Mouse (Mus musculus): ENCODE data around the gene Fchsd2. TPM values are rescaled to one million over a fixed set of nuclear protein-coding genes. Genes with fewer than 3 reads are reported as not detected.

The Fchsd2 gene
- polyA plus RNA-seq, 1 experiment from 2014 or later, result 33.2 TPM

DNA sequence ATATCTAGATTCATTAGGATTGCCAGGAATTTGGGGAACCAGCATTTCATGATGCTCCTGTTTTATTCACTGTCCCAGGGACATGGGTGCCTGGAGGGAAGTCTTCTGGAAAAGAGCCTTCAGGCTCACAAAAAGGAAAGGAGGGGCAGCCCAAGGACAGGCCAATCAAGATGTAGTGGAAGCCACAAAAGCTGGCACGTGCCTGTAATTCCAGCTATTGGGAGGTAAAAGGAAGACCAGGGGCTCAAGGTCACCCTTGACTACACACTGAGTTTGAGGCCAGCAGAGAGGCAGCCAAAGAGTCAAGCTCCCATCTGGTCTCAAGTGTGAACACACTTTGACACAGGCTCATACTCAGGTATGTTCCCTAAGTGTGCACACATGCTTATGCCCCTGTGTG lies 202.8 kb downstream of the Fchsd2 start:
- ATAC-seq (replicated peaks; ENCODE audit: low FRiP score) (no peak), DNase-seq (ENCODE audit: low spot score) (no peak)
- Histone ChIP-seq H3K27me3 (ENCODE audit: control insufficient read depth, insufficient read depth, low read length) (peaks cover 9% of the 10 kb centered on the region), H3K27ac (ENCODE audit: low read depth, low read length) (no peak overlapping the region), H3K9ac (ENCODE audit: low read length) (no peak overlapping the region), H3K9me3 (ENCODE audit: control insufficient read depth, low read length) (no peaks in the 10 kb centered on the region), H3K4me2 (ENCODE audit: low read depth, low read length, severe bottlenecking) (no peak overlapping the region), H3K4me1 (replicated peaks; ENCODE audit: control insufficient read depth, insufficient read depth, low read length) (peaks cover 6% of the 10 kb centered on the region), H3K4me3 (ENCODE audit: low read depth, low read length) (no peak overlapping the region), H3K36me3 (ENCODE audit: control insufficient read depth, insufficient read depth, low read length) (no peaks in the 10 kb centered on the region)
- 71% methylated on average over 1 of the region's 1 CpGs for WGBS

DNA sequence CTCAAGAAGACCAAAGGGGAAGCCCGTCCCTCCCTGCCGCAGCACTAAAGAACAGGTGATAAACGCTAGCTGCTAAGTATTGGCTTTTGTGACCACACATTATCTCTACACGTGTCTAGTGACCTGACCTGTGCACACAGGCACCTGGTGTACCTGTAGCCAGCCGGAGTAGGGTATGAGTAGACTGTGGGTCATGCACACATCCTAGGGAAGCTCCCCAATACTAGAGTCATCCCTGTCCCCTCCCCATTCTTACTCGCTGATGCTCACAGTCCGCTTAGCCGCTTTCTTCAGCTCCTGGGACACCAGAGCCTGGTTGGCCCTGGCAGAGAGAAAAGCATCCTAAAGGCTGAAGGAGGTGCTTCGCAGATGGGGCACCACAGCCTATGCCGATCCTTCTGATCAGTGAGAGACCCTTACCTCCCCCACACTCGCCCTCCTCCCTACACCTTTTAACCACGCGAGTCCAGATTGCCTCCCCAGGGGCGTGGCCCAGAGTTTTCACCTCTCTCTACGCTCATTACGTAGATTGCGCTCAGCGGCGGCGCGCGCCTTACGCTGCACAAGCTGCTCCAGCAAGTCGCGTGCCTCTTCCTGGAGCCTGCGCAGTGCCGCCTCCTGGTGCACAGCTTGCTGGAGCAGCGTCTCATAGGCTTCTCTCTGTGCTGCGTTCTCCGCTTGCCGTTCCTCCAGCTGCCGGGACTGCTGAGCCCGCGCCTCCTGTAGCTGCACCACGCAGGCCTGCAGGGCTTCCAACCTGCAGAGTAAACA lies 203.8 kb downstream of the Fchsd2 start:
- peak overlapping the region; percentile 62 for H3K4me2 ChIP-seq (ENCODE audit: low read depth, low read length, severe bottlenecking)
- peaks cover 8% of the 10 kb centered on the region for H3K4me1 ChIP-seq (replicated peaks; ENCODE audit: control insufficient read depth, insufficient read depth, low read length)
- ATAC-seq (replicated peaks; ENCODE audit: low FRiP score), result peak; percentile 68
- H3K36me3 ChIP-seq (ENCODE audit: control insufficient read depth, insufficient read depth, low read length), result no peaks in the 10 kb centered on the region
- H3K9me3 ChIP-seq (ENCODE audit: control insufficient read depth, low read length), result no peaks in the 10 kb centered on the region
- H3K9ac ChIP-seq (ENCODE audit: low read length), result peak overlapping the region; percentile 54
- peak; percentile 90 for DNase-seq (ENCODE audit: low spot score)
- H3K4me3 ChIP-seq (ENCODE audit: low read depth, low read length), result peak overlapping the region; percentile 25
- WGBS, result 10% methylated on average over 35 of the region's 35 CpGs
- no peak overlapping the region for H3K27ac ChIP-seq (ENCODE audit: low read depth, low read length)
- H3K27me3 ChIP-seq (ENCODE audit: control insufficient read depth, insufficient read depth, low read length), result peaks cover 9% of the 10 kb centered on the region

DNA sequence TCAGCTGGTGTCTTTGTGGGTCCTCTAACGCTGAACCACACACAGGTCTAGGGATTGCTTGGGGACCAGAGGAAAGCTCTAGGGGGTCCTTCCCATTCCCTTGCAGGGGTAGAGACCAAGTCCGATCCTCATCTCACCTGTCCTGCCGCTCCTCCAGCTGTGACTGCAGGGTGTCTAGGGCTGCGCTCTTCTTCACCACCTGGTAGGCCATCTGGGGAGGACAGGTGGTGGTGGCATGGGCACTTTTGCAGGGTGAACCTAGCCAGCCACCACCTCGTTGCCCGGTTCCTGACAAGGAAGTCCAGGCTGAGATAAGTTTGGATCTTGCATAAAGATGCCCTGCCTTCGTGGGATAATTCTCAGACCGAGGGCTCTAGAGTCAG lies 204.4 kb downstream of the Fchsd2 start:
- ATAC-seq (replicated peaks; ENCODE audit: low FRiP score), result peak; percentile 22
- Histone ChIP-seq H3K27me3 (ENCODE audit: control insufficient read depth, insufficient read depth, low read length) (peaks cover 9% of the 10 kb centered on the region), H3K36me3 (ENCODE audit: control insufficient read depth, insufficient read depth, low read length) (no peaks in the 10 kb centered on the region), H3K4me2 (ENCODE audit: low read depth, low read length, severe bottlenecking) (peak overlapping the region; percentile 62), H3K27ac (ENCODE audit: low read depth, low read length) (no peak overlapping the region), H3K9me3 (ENCODE audit: control insufficient read depth, low read length) (no peaks in the 10 kb centered on the region), H3K4me1 (replicated peaks; ENCODE audit: control insufficient read depth, insufficient read depth, low read length) (peaks cover 8% of the 10 kb centered on the region), H3K9ac (ENCODE audit: low read length) (peak overlapping the region; percentile 54), H3K4me3 (ENCODE audit: low read depth, low read length) (peak overlapping the region; percentile 25)
- 20% methylated on average over 8 of the region's 8 CpGs for WGBS
- DNase-seq (ENCODE audit: low spot score), result no peak

DNA sequence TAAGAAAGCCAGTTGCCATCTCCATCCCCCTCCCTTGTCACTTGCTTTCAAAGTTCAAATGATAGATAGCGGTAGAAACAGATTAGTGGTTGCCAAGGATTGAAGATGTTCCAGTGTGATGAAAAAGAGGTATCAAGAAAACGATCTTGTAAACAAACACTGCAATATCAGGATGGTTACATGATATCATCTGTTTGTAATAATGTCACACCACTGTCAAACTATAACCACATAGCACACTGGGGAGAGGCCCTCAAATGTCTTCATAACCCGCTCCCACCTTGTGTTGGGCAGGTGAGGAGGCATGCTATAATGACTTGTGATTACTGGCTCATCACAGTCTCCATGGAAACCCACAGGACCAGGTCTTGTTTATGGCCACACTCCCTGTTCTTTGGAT lies 205.7 kb downstream of the Fchsd2 start:
- no peak for ATAC-seq (replicated peaks; ENCODE audit: low FRiP score)
- Histone ChIP-seq H3K9me3 (ENCODE audit: control insufficient read depth, low read length) (no peaks in the 10 kb centered on the region), H3K4me2 (ENCODE audit: low read depth, low read length, severe bottlenecking) (no peak overlapping the region), H3K27me3 (ENCODE audit: control insufficient read depth, insufficient read depth, low read length) (peaks cover 9% of the 10 kb centered on the region), H3K4me1 (replicated peaks; ENCODE audit: control insufficient read depth, insufficient read depth, low read length) (peaks cover 14% of the 10 kb centered on the region), H3K36me3 (ENCODE audit: control insufficient read depth, insufficient read depth, low read length) (no peaks in the 10 kb centered on the region), H3K27ac (ENCODE audit: low read depth, low read length) (no peak overlapping the region), H3K9ac (ENCODE audit: low read length) (no peak overlapping the region), H3K4me3 (ENCODE audit: low read depth, low read length) (no peak overlapping the region)
- DNase-seq (ENCODE audit: low spot score), result no peak
- WGBS, result 85% methylated on average over 3 of the region's 3 CpGs

DNA sequence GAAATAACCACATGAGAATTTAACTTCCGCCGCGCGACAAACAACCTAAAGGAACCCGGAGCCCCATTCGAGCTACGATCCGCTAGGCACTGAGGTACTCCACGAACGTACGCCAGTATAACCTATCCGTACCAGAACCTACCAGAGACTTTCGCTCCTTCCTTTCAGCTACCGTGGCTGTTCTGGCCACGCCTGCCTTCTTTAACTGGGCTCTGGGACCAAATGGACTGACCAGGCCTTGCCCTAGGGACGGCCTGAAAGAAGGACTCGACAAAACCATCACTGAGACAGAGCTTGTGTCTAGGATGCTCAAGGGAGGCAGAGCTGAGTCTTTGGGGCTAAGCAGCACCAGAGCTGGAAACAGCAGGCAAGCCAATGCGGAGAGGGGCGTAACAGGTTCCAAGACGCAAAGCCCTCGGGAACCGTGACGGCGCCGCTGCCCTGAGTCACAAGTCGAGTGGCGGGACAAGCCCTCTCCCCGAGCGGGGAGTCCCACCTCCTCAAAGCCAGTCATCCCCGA lies 208.8 kb downstream of the Fchsd2 start:
- Histone ChIP-seq H3K36me3 (ENCODE audit: control insufficient read depth, insufficient read depth, low read length) (no peaks in the 10 kb centered on the region), H3K27ac (ENCODE audit: low read depth, low read length) (0 out of 2 replicates have a peak overlapping the region, but pooled peaks have one; percentile 20), H3K4me1 (replicated peaks; ENCODE audit: control insufficient read depth, insufficient read depth, low read length) (peaks cover 12% of the 10 kb centered on the region), H3K4me3 (ENCODE audit: low read depth, low read length) (peak overlapping the region; percentile 63), H3K9ac (ENCODE audit: low read length) (peak overlapping the region; percentile 64), H3K4me2 (ENCODE audit: low read depth, low read length, severe bottlenecking) (peak overlapping the region; percentile 63), H3K27me3 (ENCODE audit: control insufficient read depth, insufficient read depth, low read length) (peaks cover 9% of the 10 kb centered on the region), H3K9me3 (ENCODE audit: control insufficient read depth, low read length) (no peaks in the 10 kb centered on the region)
- WGBS, result under 1% methylated on average over 30 of the region's 30 CpGs
- ATAC-seq (replicated peaks; ENCODE audit: low FRiP score), result no peak
- DNase-seq (ENCODE audit: low spot score), result no peak

DNA sequence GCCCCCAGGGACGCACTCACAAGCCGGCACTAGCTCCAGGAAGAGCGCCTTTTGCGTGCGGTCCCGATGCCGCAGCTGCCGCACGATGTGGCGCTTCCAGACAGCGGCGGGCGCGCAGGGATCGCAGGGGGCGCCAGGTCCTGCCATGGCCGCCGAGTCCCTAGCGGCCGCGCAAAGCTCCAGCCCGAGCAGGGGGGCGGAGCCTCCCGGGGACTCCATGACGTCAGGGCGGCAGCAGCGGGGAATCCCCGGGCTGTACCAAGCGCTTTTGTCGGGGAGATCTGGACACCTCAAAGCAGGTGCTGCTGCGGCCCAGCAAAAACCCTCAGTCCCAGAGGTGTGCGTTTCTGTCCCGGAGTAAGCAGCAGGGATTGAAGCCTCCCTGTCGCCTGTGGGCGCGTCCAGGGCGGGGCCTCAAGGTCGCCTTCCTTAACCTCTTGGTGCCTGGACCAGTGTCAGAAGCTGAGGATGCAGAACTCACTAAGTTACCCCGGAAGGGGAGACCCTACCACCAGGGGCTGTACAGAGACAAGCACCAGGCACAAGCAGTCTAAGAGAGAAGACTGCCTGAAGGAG lies 209.3 kb downstream of the Fchsd2 start, which contains the start of gene Atg16l2:
Atg16l2 (minus strand) TSS at position 371 of the 576 bp plus-strand sequence.
- H3K9me3 ChIP-seq (ENCODE audit: control insufficient read depth, low read length), result no peaks in the 10 kb centered on the region
- H3K27ac ChIP-seq (ENCODE audit: low read depth, low read length), result 0 out of 2 replicates have a peak within 1 kb of the TSS, but pooled peaks have one; percentile 20
- no peaks in the 10 kb centered on the region for H3K36me3 ChIP-seq (ENCODE audit: control insufficient read depth, insufficient read depth, low read length)
- H3K27me3 ChIP-seq (ENCODE audit: control insufficient read depth, insufficient read depth, low read length), result peaks cover 9% of the 10 kb centered on the region
- H3K4me3 ChIP-seq (ENCODE audit: low read depth, low read length), result peak within 1 kb of the TSS; percentile 63
- DNase-seq (ENCODE audit: low spot score), result peak; percentile 97
- peaks cover 10% of the 10 kb centered on the region for H3K4me1 ChIP-seq (replicated peaks; ENCODE audit: control insufficient read depth, insufficient read depth, low read length)
- H3K9ac ChIP-seq (ENCODE audit: low read length), result peak within 1 kb of the TSS; percentile 64
- WGBS, result under 1% methylated on average over 39 of the region's 39 CpGs
- H3K4me2 ChIP-seq (ENCODE audit: low read depth, low read length, severe bottlenecking), result peak within 1 kb of the TSS; percentile 63
- peak; percentile 97 for ATAC-seq (replicated peaks; ENCODE audit: low FRiP score)

DNA sequence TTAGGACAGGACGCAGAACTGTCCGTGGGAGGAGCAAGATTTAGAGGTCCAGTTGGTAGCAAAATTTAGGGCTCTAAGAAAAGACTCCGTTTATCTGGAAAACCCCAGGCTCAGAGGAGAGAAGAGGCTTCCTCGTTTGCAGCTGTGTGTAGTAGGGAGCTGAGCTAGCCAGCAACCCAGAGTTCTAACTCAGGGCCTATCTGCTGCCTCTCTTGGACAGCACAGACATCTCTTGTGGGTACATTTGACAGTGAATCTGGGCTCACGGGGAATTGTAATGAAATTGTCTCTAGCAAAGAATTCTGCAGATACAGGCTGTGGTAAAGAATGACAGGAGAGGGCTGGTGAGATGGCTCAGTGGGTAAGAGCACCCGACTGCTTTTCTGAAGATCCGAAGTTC lies 210.0 kb downstream of the Fchsd2 start:
- Histone ChIP-seq H3K4me2 (ENCODE audit: low read depth, low read length, severe bottlenecking) (peak overlapping the region; percentile 63), H3K4me1 (replicated peaks; ENCODE audit: control insufficient read depth, insufficient read depth, low read length) (peaks cover 8% of the 10 kb centered on the region; the same call in 1 of the 2 replicates), H3K9me3 (ENCODE audit: control insufficient read depth, low read length) (no peaks in the 10 kb centered on the region), H3K27ac (ENCODE audit: low read depth, low read length) (no peak overlapping the region), H3K4me3 (ENCODE audit: low read depth, low read length) (peak overlapping the region; percentile 63), H3K27me3 (ENCODE audit: control insufficient read depth, insufficient read depth, low read length) (peaks cover 4% of the 10 kb centered on the region), H3K9ac (ENCODE audit: low read length) (peak overlapping the region; percentile 64), H3K36me3 (ENCODE audit: control insufficient read depth, insufficient read depth, low read length) (no peaks in the 10 kb centered on the region)
- no peak for DNase-seq (ENCODE audit: low spot score)
- 22% methylated on average over 7 of the region's 7 CpGs for WGBS
- no peak for ATAC-seq (replicated peaks; ENCODE audit: low FRiP score)

DNA sequence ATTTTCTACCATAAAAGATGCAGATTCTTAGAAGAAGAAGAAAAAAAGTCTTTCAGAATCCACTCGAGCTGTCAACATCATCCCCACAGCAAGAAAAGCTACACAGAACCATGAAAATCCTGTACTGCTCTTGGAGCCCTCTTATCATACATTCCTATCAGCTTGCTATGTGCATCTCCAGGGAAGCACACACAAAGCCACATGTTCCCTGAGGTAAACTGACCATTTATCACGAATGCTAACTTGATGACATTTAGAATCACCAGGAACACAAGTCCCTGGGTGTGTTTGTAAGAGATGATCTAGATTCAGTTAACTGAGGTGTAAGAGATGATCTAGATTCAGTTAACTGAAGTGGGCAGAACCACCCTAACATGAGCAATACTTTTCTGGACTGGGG lies 214.2 kb downstream of the Fchsd2 start:
- DNase-seq (ENCODE audit: low spot score), result no peak
- no peak overlapping the region for H3K9ac ChIP-seq (ENCODE audit: low read length)
- 57% methylated on average over 2 of the region's 2 CpGs for WGBS

More for the DNA sequence above, 214.2 kb downstream of the Fchsd2 start:
- Histone ChIP-seq H3K4me3 (ENCODE audit: low read depth, low read length) (no peak overlapping the region), H3K27ac (ENCODE audit: low read depth, low read length) (no peak overlapping the region), H3K4me1 (replicated peaks; ENCODE audit: control insufficient read depth, insufficient read depth, low read length) (peaks cover 8% of the 10 kb centered on the region; the same call in 1 of the 2 replicates), H3K4me2 (ENCODE audit: low read depth, low read length, severe bottlenecking) (no peak overlapping the region), H3K27me3 (ENCODE audit: control insufficient read depth, insufficient read depth, low read length) (no peaks in the 10 kb centered on the region), H3K36me3 (ENCODE audit: control insufficient read depth, insufficient read depth, low read length) (no peaks in the 10 kb centered on the region), H3K9me3 (ENCODE audit: control insufficient read depth, low read length) (no peaks in the 10 kb centered on the region)
- ATAC-seq (replicated peaks; ENCODE audit: low FRiP score), result no peak
